Mouse (Mus musculus): ENCODE data around the gene Med12l. TPM values are rescaled to one million over a fixed set of nuclear protein-coding genes. Genes with fewer than 3 reads are reported as not detected.

Med12l gene
- polyA plus RNA-seq, 1 experiment: not detected

GRCm38 (mm10) chr3:59125783-59126555, 120.3 kb downstream of the Med12l start:
- Histone ChIP-seq H3K27me3 (ENCODE audit: control insufficient read depth) (no peaks in the 10 kb centered on the region), H3K4me3 (replicated peaks) (no peak overlapping the region), H3K36me3 (ENCODE audit: control insufficient read depth) (no peaks in the 10 kb centered on the region), H3K4me1 (ENCODE audit: control insufficient read depth) (peaks cover 12% of the 10 kb centered on the region), H3K9me3 (ENCODE audit: control insufficient read depth, low read length) (no peaks in the 10 kb centered on the region)
- no peak for TF ChIP-seq GATA1 (IDR thresholded peaks at IDR 0.05; ENCODE audit: low read length)
- TF ChIP-seq TAL1 (IDR thresholded peaks at IDR 0.05; ENCODE audit: low read length): no peak

- Histone ChIP-seq H3K9me3 (ENCODE audit: control insufficient read depth, low read length) (no peaks in the 10 kb centered on the region), H3K4me1 (ENCODE audit: control insufficient read depth) (peaks cover 7% of the 10 kb centered on the region), H3K27me3 (ENCODE audit: control insufficient read depth) (no peaks in the 10 kb centered on the region), H3K4me3 (replicated peaks) (no peak overlapping the region), H3K36me3 (ENCODE audit: control insufficient read depth) (no peaks in the 10 kb centered on the region)
- no peak for TF ChIP-seq TAL1 (IDR thresholded peaks at IDR 0.05; ENCODE audit: low read length)
These were observed 123.1 kb downstream of the Med12l start for GRCm38 (mm10) chr3:59128681-59129080.

- H3K36me3 ChIP-seq (ENCODE audit: control insufficient read depth): no peaks in the 10 kb centered on the region
- H3K4me1 ChIP-seq (ENCODE audit: control insufficient read depth): peaks cover 9% of the 10 kb centered on the region
- no peak for TF ChIP-seq GATA1 (IDR thresholded peaks at IDR 0.05; ENCODE audit: low read length)
- no peak for TF ChIP-seq TAL1 (IDR thresholded peaks at IDR 0.05; ENCODE audit: low read length)
- no peak overlapping the region for H3K4me3 ChIP-seq (replicated peaks)
- no peaks in the 10 kb centered on the region for H3K9me3 ChIP-seq (ENCODE audit: control insufficient read depth, low read length)
- H3K27me3 ChIP-seq (ENCODE audit: control insufficient read depth): no peaks in the 10 kb centered on the region
These were observed 123.9 kb downstream of the Med12l start for GRCm38 (mm10) chr3:59129547-59129946.

- no peaks in the 10 kb centered on the region for H3K27me3 ChIP-seq (ENCODE audit: control insufficient read depth)
- H3K9me3 ChIP-seq (ENCODE audit: control insufficient read depth, low read length): no peaks in the 10 kb centered on the region
- H3K36me3 ChIP-seq (ENCODE audit: control insufficient read depth): no peaks in the 10 kb centered on the region
- H3K4me1 ChIP-seq (ENCODE audit: control insufficient read depth): peaks cover 6% of the 10 kb centered on the region
- no peak for TF ChIP-seq TAL1 (IDR thresholded peaks at IDR 0.05; ENCODE audit: low read length)
- TF ChIP-seq GATA1 (IDR thresholded peaks at IDR 0.05; ENCODE audit: low read length): no peak
- H3K4me3 ChIP-seq (replicated peaks): peak overlapping the region; percentile 24
These were observed 124.8 kb downstream of the Med12l start for GRCm38 (mm10) chr3:59130431-59130830.

DNA sequence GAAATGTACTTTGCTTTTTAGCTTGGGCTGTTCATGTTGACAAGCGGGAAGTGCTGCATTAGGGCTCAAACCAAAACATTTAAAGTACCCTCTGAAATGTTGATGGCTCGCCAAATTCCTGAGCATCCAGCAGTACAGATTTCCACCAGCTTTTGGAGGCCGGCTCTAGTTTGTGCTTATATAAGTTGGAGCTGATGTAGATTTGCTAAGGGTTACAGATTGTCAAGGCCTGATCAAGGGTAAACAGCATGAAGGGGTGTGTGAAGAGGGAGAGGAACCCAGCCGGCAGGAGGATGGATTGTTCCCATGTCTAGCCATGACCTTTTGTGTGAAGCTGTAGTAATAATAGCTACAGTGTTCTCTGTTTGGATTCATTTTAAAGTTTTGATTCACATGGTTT, 125.5 kb downstream of the Med12l start:
- no peaks in the 10 kb centered on the region for H3K36me3 ChIP-seq (ENCODE audit: control insufficient read depth)
- TF ChIP-seq GATA1 (IDR thresholded peaks at IDR 0.05; ENCODE audit: low read length): no peak
- TF ChIP-seq TAL1 (IDR thresholded peaks at IDR 0.05; ENCODE audit: low read length): no peak
- no peak overlapping the region for H3K4me3 ChIP-seq (replicated peaks)
- no peaks in the 10 kb centered on the region for H3K27me3 ChIP-seq (ENCODE audit: control insufficient read depth)
- no peaks in the 10 kb centered on the region for H3K9me3 ChIP-seq (ENCODE audit: control insufficient read depth, low read length)
- H3K4me1 ChIP-seq (ENCODE audit: control insufficient read depth): peaks cover 6% of the 10 kb centered on the region

GRCm38 (mm10) chr3:59131966-59132365, 126.3 kb downstream of the Med12l start:
- no peak for TF ChIP-seq GATA1 (IDR thresholded peaks at IDR 0.05; ENCODE audit: low read length)
- TF ChIP-seq TAL1 (IDR thresholded peaks at IDR 0.05; ENCODE audit: low read length): no peak
- Histone ChIP-seq H3K9me3 (ENCODE audit: control insufficient read depth, low read length) (no peaks in the 10 kb centered on the region), H3K4me3 (replicated peaks) (no peak overlapping the region), H3K27me3 (ENCODE audit: control insufficient read depth) (no peaks in the 10 kb centered on the region), H3K4me1 (ENCODE audit: control insufficient read depth) (peaks cover 6% of the 10 kb centered on the region), H3K36me3 (ENCODE audit: control insufficient read depth) (no peaks in the 10 kb centered on the region)

- Histone ChIP-seq H3K36me3 (ENCODE audit: control insufficient read depth) (no peaks in the 10 kb centered on the region), H3K4me1 (ENCODE audit: control insufficient read depth) (peaks cover 6% of the 10 kb centered on the region), H3K9me3 (ENCODE audit: control insufficient read depth, low read length) (no peaks in the 10 kb centered on the region), H3K27me3 (ENCODE audit: control insufficient read depth) (no peaks in the 10 kb centered on the region), H3K4me3 (replicated peaks) (no peak overlapping the region)
- no peak for TF ChIP-seq TAL1 (IDR thresholded peaks at IDR 0.05; ENCODE audit: low read length)
- TF ChIP-seq GATA1 (IDR thresholded peaks at IDR 0.05; ENCODE audit: low read length): no peak
These were observed 127.6 kb downstream of the Med12l start for GRCm38 (mm10) chr3:59133189-59133588.

DNA sequence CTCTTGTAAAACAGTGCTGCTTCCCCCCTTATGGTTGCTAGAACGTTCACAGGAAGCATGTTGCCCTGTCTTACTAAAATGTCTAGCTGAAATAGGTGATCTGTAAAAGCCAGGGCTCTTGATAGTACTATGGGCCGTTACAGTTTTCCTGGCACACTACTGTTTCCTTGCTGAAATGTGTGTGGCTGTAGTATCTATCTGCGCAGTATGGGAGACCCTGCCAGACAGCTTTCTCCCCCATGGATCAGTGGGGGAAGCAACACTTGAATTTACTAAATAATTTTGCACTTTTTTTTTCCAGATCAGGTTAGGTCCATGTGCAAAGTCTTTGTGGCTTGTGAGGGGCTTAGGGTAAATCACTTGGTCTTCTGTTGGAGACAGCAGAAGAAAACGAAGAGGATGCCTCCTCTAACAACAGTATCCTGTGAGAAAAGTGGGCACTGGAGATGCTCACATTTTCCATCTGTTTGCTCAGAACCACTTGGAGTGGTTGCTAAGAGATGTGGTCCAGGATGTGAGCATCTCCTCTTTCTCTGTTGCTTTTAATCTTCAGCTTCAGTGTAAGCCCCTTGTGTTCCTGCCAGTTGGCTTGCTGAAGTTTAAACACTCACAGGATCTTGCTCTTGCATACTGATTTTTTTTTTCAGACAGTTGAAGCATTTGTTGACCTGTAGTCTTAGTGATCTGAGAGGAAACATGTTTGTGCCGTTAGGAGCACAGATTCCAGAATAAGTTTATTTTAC, 130.5 kb downstream of the Med12l start:
- Histone ChIP-seq H3K36me3 (ENCODE audit: control insufficient read depth) (no peaks in the 10 kb centered on the region), H3K9me3 (ENCODE audit: control insufficient read depth, low read length) (no peaks in the 10 kb centered on the region), H3K4me1 (ENCODE audit: control insufficient read depth) (peaks cover 6% of the 10 kb centered on the region), H3K4me3 (replicated peaks) (no peak overlapping the region), H3K27me3 (ENCODE audit: control insufficient read depth) (no peaks in the 10 kb centered on the region)
- TF ChIP-seq TAL1 (IDR thresholded peaks at IDR 0.05; ENCODE audit: low read length) (no peak), GATA1 (IDR thresholded peaks at IDR 0.05; ENCODE audit: low read length) (no peak)

- H3K4me1 ChIP-seq (ENCODE audit: control insufficient read depth): no peaks in the 10 kb centered on the region
- no peak for TF ChIP-seq TAL1 (IDR thresholded peaks at IDR 0.05; ENCODE audit: low read length)
- no peak for TF ChIP-seq GATA1 (IDR thresholded peaks at IDR 0.05; ENCODE audit: low read length)
These were observed 133.4 kb downstream of the Med12l start for GRCm38 (mm10) chr3:59138946-59139468.

More at GRCm38 (mm10) chr3:59138946-59139468, 133.4 kb downstream of the Med12l start:
- Histone ChIP-seq H3K4me3 (replicated peaks) (no peak overlapping the region), H3K36me3 (ENCODE audit: control insufficient read depth) (no peaks in the 10 kb centered on the region), H3K9me3 (ENCODE audit: control insufficient read depth, low read length) (no peaks in the 10 kb centered on the region), H3K27me3 (ENCODE audit: control insufficient read depth) (no peaks in the 10 kb centered on the region)

Data from erythroblast, embryonic 14.5 days (primary cell).